Mouse (Mus musculus) megakaryocyte, embryonic 14.5 days (primary cell): Measurements from ENCODE around the gene Pold4. TPM values are rescaled to one million over a fixed set of nuclear protein-coding genes. Genes with fewer than 3 reads are reported as not detected.

Experiments used
- H3K27me3 ChIP-seq: replicated peaks from 2 replicates; pipeline ENCODE3; 2012; ENCODE audit warnings: inconsistent platforms
- H3K36me3 ChIP-seq: replicated peaks from 2 replicates; pipeline ENCODE3; 2012; ENCODE audit warnings: low read length, inconsistent platforms, mixed read lengths
- H3K4me1 ChIP-seq: 2 replicates; pipeline ENCODE4 v1.6.1; 2012; ENCODE audit warnings: inconsistent platforms
- H3K4me3 ChIP-seq: replicated peaks from 2 replicates; pipeline ENCODE3; 2012; ENCODE audit warnings: moderate library complexity, mild to moderate bottlenecking, inconsistent platforms
- H3K9me3 ChIP-seq: 2 replicates; pipeline ENCODE4 v1.6.1; 2012; ENCODE audit warnings: inconsistent platforms
- FLI1 ChIP-seq: IDR thresholded peaks from 2 replicates; pipeline ENCODE4 v1.6.1; 2012; ENCODE audit warnings: low read length, inconsistent platforms, mixed read lengths
- GATA1 ChIP-seq: IDR thresholded peaks from 3 replicates; pipeline ENCODE4 v1.6.1; 2012; ENCODE audit warnings: mixed read lengths, low read length, inconsistent platforms, borderline replicate concordance
- polyA plus RNA-seq: library from polyadenylated mRNA; stranded (reverse); fragments of >175 nt; gene quantifications from 2 replicates; pipeline ENCODE4 v1.2.3, GENCODE M21; 2012; ENCODE audit warnings: low replicate concordance; ENCODE audit not compliant: insufficient read depth

The Pold4 gene
- polyA plus RNA-seq, 1 experiment = 67.5 TPM

DNA sequence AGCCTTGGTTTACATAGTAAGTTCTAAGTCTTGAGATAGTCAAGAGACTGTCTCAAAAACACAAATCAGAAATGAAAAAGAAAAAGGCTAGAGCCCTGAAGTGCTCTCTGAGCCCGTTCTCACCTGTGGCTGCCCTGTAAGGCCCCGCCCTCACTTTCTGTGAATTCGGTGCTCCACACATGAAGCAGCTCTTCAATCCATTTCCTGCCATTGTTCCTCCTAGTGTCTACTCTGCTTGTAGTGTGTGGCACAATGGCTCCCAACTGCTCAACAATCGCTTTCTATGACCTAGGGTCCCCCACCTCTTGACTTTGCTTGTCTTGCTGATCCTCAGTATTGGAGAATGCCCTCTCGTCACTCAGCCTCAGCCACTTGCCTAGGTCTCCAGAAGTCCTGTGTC, 4.3 kb upstream of the Pold4 start:
- Histone ChIP-seq H3K36me3 (no peaks in the 10 kb centered on the region), H3K4me3 (no peak overlapping the region), H3K9me3 (no peaks in the 10 kb centered on the region), H3K4me1 (peaks cover 85% of the 10 kb centered on the region), H3K27me3 (peaks cover 23% of the 10 kb centered on the region)
- no peak for TF ChIP-seq GATA1
- TF ChIP-seq FLI1 = no peak

- Histone ChIP-seq H3K27me3 (peaks cover 23% of the 10 kb centered on the region), H3K4me3 (peak overlapping the region; percentile 16), H3K9me3 (no peaks in the 10 kb centered on the region), H3K4me1 (peaks cover 85% of the 10 kb centered on the region), H3K36me3 (peaks cover 6% of the 10 kb centered on the region)
- TF ChIP-seq FLI1 (no peak), GATA1 (no peak)
These were observed 3.6 kb upstream of the Pold4 start for GRCm38 (mm10) chr19:4227894-4228678.

DNA sequence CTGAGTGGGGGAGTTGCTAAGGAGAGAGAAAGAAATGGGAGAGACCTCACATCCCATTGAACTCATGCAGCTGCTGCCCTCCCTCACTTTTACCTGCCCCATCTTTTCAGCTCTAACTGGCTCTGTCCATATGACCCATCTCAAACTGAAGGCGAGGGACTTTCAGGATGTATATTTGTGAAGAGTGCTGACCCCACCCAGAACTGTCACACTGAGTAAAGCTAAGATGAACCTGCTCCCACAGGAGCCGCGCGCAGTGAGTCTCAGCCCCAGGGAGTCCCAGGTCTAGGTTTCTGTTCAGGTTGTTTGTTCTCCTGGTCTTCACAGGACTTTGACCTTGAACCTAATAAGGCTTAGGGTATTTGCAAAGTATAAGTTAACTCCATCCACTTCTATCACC, 2.8 kb upstream of the Pold4 start:
- Histone ChIP-seq H3K36me3 (peaks cover 10% of the 10 kb centered on the region), H3K27me3 (peaks cover 23% of the 10 kb centered on the region), H3K4me1 (peaks cover 81% of the 10 kb centered on the region), H3K9me3 (no peaks in the 10 kb centered on the region), H3K4me3 (no peak overlapping the region)
- no peak for TF ChIP-seq GATA1
- no peak for TF ChIP-seq FLI1

DNA sequence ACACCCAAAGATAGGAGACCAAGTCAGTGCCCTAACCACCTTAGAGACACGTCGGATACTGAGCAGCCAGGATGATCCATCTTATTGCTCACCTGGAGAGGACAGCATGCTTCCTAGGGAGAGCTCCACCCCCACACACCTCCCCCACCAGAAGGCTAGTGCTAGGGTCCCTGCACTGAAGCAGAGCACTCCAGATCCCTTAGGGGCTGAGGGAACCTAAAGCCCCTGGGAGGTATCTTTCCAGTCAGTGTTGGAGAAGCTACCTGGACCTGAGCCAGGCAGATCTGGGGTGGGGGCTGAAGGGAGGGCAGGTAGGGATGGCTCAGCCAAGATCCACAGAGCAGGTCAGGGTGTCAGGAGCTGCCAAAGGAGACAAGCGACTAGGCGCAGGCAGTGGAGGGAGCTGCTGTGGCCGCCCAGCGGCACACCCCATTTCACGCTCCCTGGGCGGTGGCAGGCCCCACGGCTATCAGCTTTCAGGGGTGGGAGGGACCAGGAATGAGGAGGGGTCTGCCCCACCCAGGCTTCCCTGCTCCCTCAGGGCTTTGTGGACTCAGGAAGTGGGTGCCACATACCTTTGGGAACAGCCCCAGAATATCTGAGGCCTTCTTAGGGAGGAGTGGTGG, 2.1 kb upstream of the Pold4 start:
- Histone ChIP-seq H3K4me1 (peaks cover 81% of the 10 kb centered on the region), H3K9me3 (no peaks in the 10 kb centered on the region), H3K27me3 (peaks cover 23% of the 10 kb centered on the region), H3K36me3 (peaks cover 10% of the 10 kb centered on the region), H3K4me3 (no peak overlapping the region)
- TF ChIP-seq GATA1 = no peak
- TF ChIP-seq FLI1 = no peak

DNA sequence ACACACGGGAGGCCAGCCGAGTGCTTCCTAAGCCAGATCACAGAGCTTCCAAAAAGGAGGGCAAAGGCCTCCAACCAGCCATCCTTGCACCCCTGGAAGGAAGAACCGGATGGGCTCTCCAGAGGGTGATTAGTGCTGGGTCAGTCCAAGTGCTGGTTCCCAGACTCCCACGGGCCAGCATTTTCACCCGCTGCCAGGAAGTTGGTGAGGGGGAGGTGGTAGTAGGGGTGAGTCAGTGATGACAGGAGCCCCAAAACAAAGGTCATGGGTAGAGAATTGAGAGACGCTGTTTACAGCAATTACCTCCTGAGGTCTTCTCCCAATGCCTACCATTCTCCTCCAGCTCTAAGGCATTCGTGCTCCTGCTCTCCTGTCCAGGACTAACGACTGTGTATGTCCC, 1.3 kb upstream of the Pold4 start:
- peaks cover 78% of the 10 kb centered on the region for H3K4me1 ChIP-seq
- peaks cover 10% of the 10 kb centered on the region for H3K36me3 ChIP-seq
- H3K9me3 ChIP-seq = no peaks in the 10 kb centered on the region
- no peak for TF ChIP-seq FLI1
- TF ChIP-seq GATA1 = no peak
- H3K4me3 ChIP-seq = no peak overlapping the region
- peaks cover 20% of the 10 kb centered on the region for H3K27me3 ChIP-seq

- peaks cover 67% of the 10 kb centered on the region for H3K4me1 ChIP-seq
These were observed 480 bp downstream of the Pold4 start for GRCm38 (mm10) chr19:4232186-4232572.

GRCm38 (mm10) chr19:4232651-4233050, 952 bp downstream of the Pold4 start:
- peak overlapping the region; percentile 95 for H3K4me3 ChIP-seq

More at GRCm38 (mm10) chr19:4232186-4232572, 480 bp downstream of the Pold4 start:
- H3K9me3 ChIP-seq = no peaks in the 10 kb centered on the region
- TF ChIP-seq GATA1 (no peak), FLI1 (no peak)
- H3K27me3 ChIP-seq = peaks cover 8% of the 10 kb centered on the region
- peaks cover 10% of the 10 kb centered on the region for H3K36me3 ChIP-seq
- H3K4me3 ChIP-seq = peak overlapping the region; percentile 95

DNA sequence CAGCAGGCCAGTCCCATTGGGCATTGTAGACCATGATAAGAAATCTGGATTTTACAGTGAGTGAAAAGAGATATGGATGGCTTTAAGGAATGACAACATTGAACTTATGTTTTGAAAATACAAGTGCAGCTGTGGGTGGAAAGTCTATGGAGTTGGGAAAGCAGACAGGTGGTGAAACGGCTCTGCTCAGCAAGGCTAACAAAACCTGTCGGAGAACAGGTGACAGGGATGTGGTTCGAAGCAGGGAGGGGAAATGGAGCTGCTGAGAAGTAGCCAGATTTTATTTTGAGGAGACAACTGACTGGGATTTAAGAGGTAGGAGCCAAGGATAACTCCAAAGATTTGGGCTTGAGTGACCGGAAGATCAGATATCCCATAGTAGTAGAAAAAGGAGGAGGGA, 2.8 kb downstream of the Pold4 start:
- Histone ChIP-seq H3K4me1 (peaks cover 44% of the 10 kb centered on the region), H3K36me3 (peaks cover 10% of the 10 kb centered on the region), H3K4me3 (no peak overlapping the region), H3K9me3 (peaks cover 4% of the 10 kb centered on the region; the same call in 1 of the 2 replicates), H3K27me3 (peaks cover 5% of the 10 kb centered on the region)
- no peak for TF ChIP-seq FLI1
- TF ChIP-seq GATA1 = no peak

More at GRCm38 (mm10) chr19:4232651-4233050, 952 bp downstream of the Pold4 start:
- no peak for TF ChIP-seq FLI1
- no peak for TF ChIP-seq GATA1
- Histone ChIP-seq H3K9me3 (peaks cover 4% of the 10 kb centered on the region; the same call in 1 of the 2 replicates), H3K36me3 (peaks cover 10% of the 10 kb centered on the region), H3K27me3 (peaks cover 5% of the 10 kb centered on the region), H3K4me1 (peaks cover 62% of the 10 kb centered on the region)

DNA sequence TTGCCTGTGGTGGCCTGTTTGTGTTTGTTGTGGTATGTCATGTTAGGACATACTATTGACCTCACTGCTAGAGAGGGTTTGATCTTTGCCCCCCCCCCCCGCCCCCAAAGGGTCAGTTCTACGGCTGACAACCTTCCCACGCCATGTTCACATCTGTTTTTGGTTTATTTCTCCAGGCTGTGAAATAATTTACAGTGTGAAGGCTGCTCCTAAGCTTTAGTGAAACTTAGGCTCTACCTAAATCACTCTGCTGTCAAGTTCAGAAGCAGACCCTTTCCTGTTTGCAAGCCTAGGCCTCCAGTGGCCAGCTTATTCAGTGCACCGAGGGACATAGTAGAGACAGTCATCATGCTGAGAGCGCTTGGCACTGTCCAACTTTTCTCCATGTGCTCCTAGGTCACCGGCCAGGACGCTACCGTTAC, 8.6 kb downstream of the Pold4 start:
- Histone ChIP-seq H3K9me3 (peaks cover 4% of the 10 kb centered on the region; the same call in 1 of the 2 replicates), H3K4me3 (no peak overlapping the region), H3K36me3 (no peaks in the 10 kb centered on the region), H3K4me1 (peaks cover 8% of the 10 kb centered on the region; the same call in 1 of the 2 replicates), H3K27me3 (peaks cover 18% of the 10 kb centered on the region)
- no peak for TF ChIP-seq GATA1
- TF ChIP-seq FLI1 = no peak

DNA sequence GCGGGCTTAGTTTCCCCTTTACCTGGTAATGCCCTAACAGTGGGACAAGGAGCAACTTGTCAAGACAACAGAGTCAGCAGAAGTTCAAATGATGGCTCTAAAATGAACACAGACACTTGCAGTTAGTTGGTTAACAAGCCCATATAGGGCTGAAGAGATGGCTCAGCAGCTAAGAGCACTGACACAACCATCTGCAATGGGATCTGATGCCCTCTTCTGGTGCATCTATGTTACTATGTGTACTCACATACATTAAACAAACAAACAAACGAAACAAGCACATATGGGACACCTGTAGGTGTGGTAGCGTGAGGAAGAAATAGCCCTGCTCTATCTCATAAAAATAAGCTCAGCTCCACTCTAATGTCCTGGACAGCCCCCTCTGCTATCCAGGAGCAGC, 10.7 kb downstream of the Pold4 start:
- no peak overlapping the region for H3K4me3 ChIP-seq
- peaks cover 8% of the 10 kb centered on the region; the same call in 1 of the 2 replicates for H3K4me1 ChIP-seq
- peaks cover 18% of the 10 kb centered on the region for H3K27me3 ChIP-seq
- peaks cover 2% of the 10 kb centered on the region; the same call in 1 of the 2 replicates for H3K9me3 ChIP-seq
- H3K36me3 ChIP-seq = no peaks in the 10 kb centered on the region
- TF ChIP-seq GATA1 (no peak), FLI1 (no peak)
